1 mouse cellular context compared by ENCODE assay signal in genomic region chr2:33154751-33155372, GRCm38 (mm10).
TF ChIP-seq lines count a peak whose summit lies in the region.

No protein-coding gene starts in this region.

TF ChIP-seq in CH12.LX, 34 proteins besides CTCF, POLR2A, EP300 and RAD21 (continued from another document):
- TF ChIP-seq CHD1 (IDR thresholded peaks at IDR 0.05; ENCODE audit: low read depth, low read length) (no peak), MAX (IDR thresholded peaks at IDR 0.05; ENCODE audit: low read length) (no peak), PAX5 (IDR thresholded peaks at IDR 0.05; ENCODE audit: low read length) (no peak), KAT2A (IDR thresholded peaks at IDR 0.05; ENCODE audit: insufficient replicate concordance, low read length) (no peak), MYC (IDR thresholded peaks at IDR 0.05; ENCODE audit: low read depth, low read length) (0 out of 2 replicates have a peak, but pooled peaks have one; percentile 24), ZNF384 (IDR thresholded peaks at IDR 0.05; ENCODE audit: low read depth, low read length) (no peak)
TF ChIP-seq in CH12.LX: peak in this region for 4.
